ENCODE assay signal across 8 mouse cellular contexts in the genomic region with DNA sequence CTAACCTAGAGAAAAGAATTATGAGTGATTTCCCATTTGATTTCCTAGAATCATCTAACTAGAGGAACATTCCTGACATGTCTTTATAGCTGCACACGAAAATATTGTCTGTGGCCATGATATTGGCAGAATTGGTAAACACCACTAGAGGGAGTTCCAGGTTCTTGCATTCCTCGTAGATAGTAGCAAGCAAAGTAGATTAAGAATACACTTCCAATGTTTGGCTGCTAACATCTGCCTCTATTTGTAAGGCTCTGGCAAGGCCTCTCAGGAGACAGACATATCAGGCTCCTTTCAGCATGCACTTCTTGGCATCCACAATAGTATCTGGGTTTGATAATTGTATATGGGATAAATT. TPM values are rescaled to one million over a fixed set of nuclear protein-coding genes. Genes with fewer than 3 reads are reported as not detected.
DNase-seq lines count a peak whose midpoint lies in the region; ATAC-seq and TF ChIP-seq lines count a peak whose summit lies in the region.

No protein-coding gene starts in this region.

- H3K36me3 ChIP-seq in heart, postnatal 0 days (replicated peaks; ENCODE audit: control insufficient read depth, insufficient read depth, low read length) = peaks cover 4% of the 10 kb centered on the region; the same call in 1 of the 2 replicates

- no peak overlapping the region for H3K27ac ChIP-seq in heart, postnatal 0 days (ENCODE audit: low read depth)

- no peak overlapping the region for H3K4me2 ChIP-seq in heart, postnatal 0 days (ENCODE audit: low read depth, low read length)

- 0 out of 2 replicates have a peak, but pooled peaks cover 9% of the 10 kb centered on the region for H3K4me1 ChIP-seq in heart, postnatal 0 days (ENCODE audit: control insufficient read depth, insufficient read depth)

- H3K4me3 ChIP-seq in heart, postnatal 0 days (ENCODE audit: low read depth, low read length) = no peak overlapping the region

- peak; percentile 67 for TF ChIP-seq CTCF in heart, postnatal 0 days (IDR thresholded peaks at IDR 0.05; ENCODE audit: low read depth)

- TF ChIP-seq EP300 in heart, postnatal 0 days (IDR thresholded peaks at IDR 0.05; ENCODE audit: low read depth) = no peak

- H3K9me3 ChIP-seq in heart, postnatal 0 days (replicated peaks; ENCODE audit: control insufficient read depth, low read length) = no peaks in the 10 kb centered on the region

- H3K27me3 ChIP-seq in heart, postnatal 0 days (ENCODE audit: control insufficient read depth, insufficient read depth, low read length) = 0 out of 2 replicates have a peak, but pooled peaks cover 9% of the 10 kb centered on the region

- DNase-seq in heart, postnatal 0 days (ENCODE audit: low spot score) = peak; percentile 26
- no peak for DNase-seq in heart, adult 9 months (ENCODE audit: low spot score in 2 of 2)
- DNase-seq in 3134 (ENCODE audit: extremely low read depth, insufficient read length, low spot score) = peak; percentile 22
- peak; percentile 29 for DNase-seq in Muller cell, postnatal 12 days (ENCODE audit: inconsistent ontology term)
- no peak for DNase-seq in frontal cortex, postnatal 10 days (ENCODE audit: low spot score in 2 of 2)
- no peak for DNase-seq in left cerebral cortex, adult 9 months (ENCODE audit: low spot score in 2 of 2)
- DNase-seq in spleen, postnatal 14 days (ENCODE audit: low spot score in 2 of 2) = no peak

- WGBS in heart, postnatal 0 days = 12% methylated on average over 2 of the region's 2 CpGs

- no peak overlapping the region for H3K9ac ChIP-seq in heart, postnatal 0 days (replicated peaks; ENCODE audit: low read depth, low read length)

- ATAC-seq in heart, postnatal 0 days (ENCODE audit: insufficient read depth, low read depth) = no peak
- ATAC-seq in granulocyte monocyte progenitor cell, adult 5-6 weeks (replicated peaks; ENCODE audit: poor library complexity, severe bottlenecking) = peak; percentile 43; the same call in 1 of the 2 replicates

RNA-seq across cellular contexts. Expression of a gene that starts 1.1 kb away (rescaled TPM):
- total RNA-seq in heart, postnatal 0 days (2014; rRNA removed; ENCODE audit: low replicate concordance) = 17.7 and 20.8 TPM in 2 replicates
- polyA plus RNA-seq in heart, postnatal 0 days (2015; fragmentation: Nextera tagmentation; extraction: Ambion mirVana) = 8.4 and 9.0 TPM in 2 replicates
- total RNA-seq in granulocyte monocyte progenitor cell, adult 5-6 weeks (2014; fragmentation: Nextera tagmentation) = 26.9 and 56.1 TPM in 2 replicates
- 61.3 and 66.2 TPM in 2 replicates for total RNA-seq in granulocyte monocyte progenitor cell, adult 5-6 weeks (2017)

RNA-seq across cellular contexts. Expression of a gene that starts 5.9 kb away (rescaled TPM):
- total RNA-seq in heart, postnatal 0 days (2014; rRNA removed; ENCODE audit: low replicate concordance) = not detected in 2 replicates
- 0.37 TPM in 2 replicates for polyA plus RNA-seq in heart, postnatal 0 days (2015; fragmentation: Nextera tagmentation; extraction: Ambion mirVana)
- total RNA-seq in granulocyte monocyte progenitor cell, adult 5-6 weeks (2014; fragmentation: Nextera tagmentation) = not detected in 2 replicates
- 0.17 TPM in 1 of 2 replicates, not detected in the other for total RNA-seq in granulocyte monocyte progenitor cell, adult 5-6 weeks (2017)

RNA-seq across cellular contexts. Expression of a gene that starts 40.5 kb away (rescaled TPM):
- total RNA-seq in heart, postnatal 0 days (2014; rRNA removed; ENCODE audit: low replicate concordance) = 4.6 and 13.3 TPM in 2 replicates
- polyA plus RNA-seq in heart, postnatal 0 days (2015; fragmentation: Nextera tagmentation; extraction: Ambion mirVana) = 63.3 and 65.0 TPM in 2 replicates
- total RNA-seq in granulocyte monocyte progenitor cell, adult 5-6 weeks (2014; fragmentation: Nextera tagmentation) = 27.5 and 38.7 TPM in 2 replicates
- 38.6 and 44.3 TPM in 2 replicates for total RNA-seq in granulocyte monocyte progenitor cell, adult 5-6 weeks (2017)

RNA-seq across cellular contexts. Expression of a gene that starts 44.1 kb away (rescaled TPM):
- total RNA-seq in heart, postnatal 0 days (2014; rRNA removed; ENCODE audit: low replicate concordance) = 6.7 and 8.9 TPM in 2 replicates
- 17.2 and 21.3 TPM in 2 replicates for polyA plus RNA-seq in heart, postnatal 0 days (2015; fragmentation: Nextera tagmentation; extraction: Ambion mirVana)
- 14.8 and 16.3 TPM in 2 replicates for total RNA-seq in granulocyte monocyte progenitor cell, adult 5-6 weeks (2014; fragmentation: Nextera tagmentation)
- 12.0 and 14.8 TPM in 2 replicates for total RNA-seq in granulocyte monocyte progenitor cell, adult 5-6 weeks (2017)

Comparison
In these comparisons a context has a peak if more than half of its experiments do, and no peak if none do; other contexts are left out.
1. DNase-seq: peak in heart, postnatal 0 days (single experiment), 3134 (single experiment) and Muller cell, postnatal 12 days (single experiment); none in heart, adult 9 months (0 of 2), frontal cortex, postnatal 10 days (0 of 2), left cerebral cortex, adult 9 months (0 of 2) and spleen, postnatal 14 days (0 of 2).